Mouse (Mus musculus) right cerebral cortex, postnatal 36 days (tissue): ENCODE measurements around the gene Arhgef17.
"Not testable (repeated sequence)": the region's sequence is repeated elsewhere in the genome, so short reads cannot be mapped to it uniquely, and the experiment has no call there.

Source experiments
- DNase-seq, 2 experiments: peaks; one replicate each; pipeline ENCODE4 v3.0.0; 2022; ENCODE audit warnings: low spot score in 2 of 2, mixed read lengths in 1 of 2

Arhgef17 gene

DNA sequence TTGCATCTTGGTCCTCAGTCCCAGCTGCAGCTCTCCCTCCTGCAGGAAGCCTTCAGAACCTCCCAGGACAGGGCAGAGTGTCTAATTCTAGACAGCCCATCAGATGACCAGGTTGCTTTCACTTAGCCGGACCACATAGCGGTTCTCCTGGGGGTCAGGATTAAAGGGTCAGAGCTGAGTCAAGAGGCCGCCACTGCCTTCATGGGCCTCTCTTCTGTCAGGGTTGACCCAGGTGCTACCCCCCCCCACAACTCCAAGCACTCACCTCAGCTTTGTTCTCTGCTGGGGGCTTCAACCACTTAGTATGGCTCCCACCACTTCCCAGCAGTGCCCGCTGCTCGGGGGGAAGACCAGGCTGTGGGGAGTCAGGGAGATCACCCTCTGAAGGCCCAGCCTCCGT, 84.8 kb downstream of the Arhgef17 start:
- DNase-seq: no peak

- not testable (repeated sequence) for DNase-seq
Measured at GRCm38 (mm10) chr7:100846033-100846432, 85.9 kb downstream of the Arhgef17 start.

DNA sequence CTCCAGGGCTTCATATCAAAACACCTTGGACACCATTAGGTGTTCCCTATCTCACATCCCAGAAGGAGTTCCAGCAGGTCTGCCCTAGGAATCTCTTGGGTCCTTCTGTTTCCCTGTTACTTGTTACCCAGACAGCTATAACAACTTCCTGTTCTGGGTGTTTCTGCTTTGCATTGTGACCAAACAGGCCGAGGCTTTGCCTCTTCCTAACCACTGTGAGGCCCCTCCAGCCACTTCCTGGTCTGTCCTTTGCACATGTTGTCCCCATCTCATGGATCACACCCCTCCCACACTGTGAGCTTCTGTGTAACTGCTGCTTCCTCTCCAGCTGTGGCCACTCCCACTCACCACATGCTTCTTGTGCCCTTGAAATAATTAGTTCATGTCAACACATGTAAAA, 86.5 kb downstream of the Arhgef17 start:
- DNase-seq: no peak

DNA sequence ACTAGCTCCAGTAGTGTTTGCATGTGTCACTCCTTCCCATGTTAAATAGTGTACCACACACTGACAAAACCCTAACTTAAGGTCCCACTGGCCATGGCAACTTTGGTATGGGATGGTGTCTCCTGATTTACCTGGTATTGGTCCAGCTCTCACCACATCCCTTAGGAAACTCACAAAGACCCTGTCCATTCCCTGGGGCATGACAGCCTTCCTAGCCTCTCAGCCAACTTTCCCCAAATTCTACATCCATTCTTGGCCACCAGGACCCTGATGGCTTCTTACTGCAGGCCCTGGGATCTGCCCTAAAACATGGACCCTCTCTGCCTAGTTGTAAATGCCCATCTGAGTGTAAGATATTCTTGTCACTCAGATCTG, 86.9 kb downstream of the Arhgef17 start:
- DNase-seq: no peak

DNA sequence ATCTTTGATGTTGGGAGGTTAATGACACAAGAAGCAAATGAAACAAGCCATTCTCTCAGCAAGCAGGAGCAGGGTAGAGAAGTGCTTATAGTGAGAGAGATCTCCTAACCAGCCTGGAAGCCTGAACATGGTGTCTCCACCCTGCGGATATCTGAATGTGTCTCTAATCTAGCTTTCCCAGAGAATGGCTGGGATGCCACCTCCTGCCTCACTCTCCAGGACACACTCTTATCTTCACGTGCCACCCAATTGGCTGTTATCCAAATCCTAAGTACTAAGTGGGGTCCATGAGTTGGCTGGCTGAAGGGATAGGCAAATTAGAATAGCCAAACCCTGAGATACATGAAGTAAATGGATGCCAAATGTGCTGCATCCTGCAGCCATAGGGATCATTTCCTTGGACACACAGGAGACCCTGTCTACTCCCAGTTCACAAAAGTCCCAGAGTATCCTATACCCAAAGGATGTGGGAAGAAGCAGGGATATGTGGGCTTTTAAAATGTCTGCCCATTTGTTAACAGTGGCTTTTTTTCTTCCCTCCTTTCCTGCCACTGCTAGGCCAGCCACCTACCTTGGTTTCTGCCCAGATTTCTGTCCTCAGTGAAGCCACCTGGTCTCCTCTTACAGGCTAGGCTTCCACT, 87.4 kb downstream of the Arhgef17 start:
- DNase-seq: no peak

- DNase-seq: no peak
Measured at GRCm38 (mm10) chr7:100843866-100844265, 88.0 kb downstream of the Arhgef17 start.

DNA sequence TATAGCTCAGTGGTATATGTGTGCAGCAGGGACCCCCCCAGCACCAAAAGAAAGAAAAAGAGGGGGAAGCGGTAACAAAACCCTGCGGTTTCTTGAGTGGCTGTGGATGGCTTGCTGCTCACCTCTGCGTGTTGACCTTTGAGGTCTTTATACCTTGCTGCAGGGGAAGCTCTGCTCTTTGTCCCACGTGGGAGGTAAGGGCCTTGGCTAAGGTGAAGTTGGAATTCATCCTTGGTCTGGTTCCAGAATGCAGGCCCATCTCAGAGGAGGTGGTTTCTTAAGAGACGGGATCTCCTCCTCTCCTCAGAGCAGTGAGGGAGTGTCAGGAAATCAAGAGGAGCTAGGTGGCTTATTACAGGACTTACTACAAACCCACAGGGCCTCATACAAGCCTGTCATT, 89.7 kb downstream of the Arhgef17 start:
- DNase-seq: no peak

GRCm38 (mm10) chr7:100841608-100842007, 90.3 kb downstream of the Arhgef17 start:
- DNase-seq: no peak

DNA sequence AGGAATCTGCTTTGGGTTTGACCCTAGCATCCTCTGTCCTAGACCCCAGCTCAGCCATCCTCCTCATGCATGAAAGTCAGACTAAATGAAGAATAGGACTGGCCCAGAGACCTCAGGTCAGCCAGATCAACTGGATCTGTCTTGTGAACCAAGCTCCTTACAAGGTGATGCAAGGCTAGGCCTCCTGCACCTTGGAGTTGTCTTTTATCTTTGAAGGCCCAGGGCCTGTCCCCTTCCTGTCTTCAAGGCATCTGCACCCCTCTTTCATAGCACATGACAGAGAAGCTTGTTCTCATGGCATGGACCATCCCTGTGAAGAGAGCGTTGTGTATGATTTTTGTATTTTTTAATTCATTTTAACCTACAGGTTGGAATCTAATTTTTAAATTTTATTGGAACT, 91.0 kb downstream of the Arhgef17 start:
- DNase-seq: no peak

GRCm38 (mm10) chr7:100839632-100840402, 92.1 kb downstream of the Arhgef17 start:
- DNase-seq: no peak

DNA sequence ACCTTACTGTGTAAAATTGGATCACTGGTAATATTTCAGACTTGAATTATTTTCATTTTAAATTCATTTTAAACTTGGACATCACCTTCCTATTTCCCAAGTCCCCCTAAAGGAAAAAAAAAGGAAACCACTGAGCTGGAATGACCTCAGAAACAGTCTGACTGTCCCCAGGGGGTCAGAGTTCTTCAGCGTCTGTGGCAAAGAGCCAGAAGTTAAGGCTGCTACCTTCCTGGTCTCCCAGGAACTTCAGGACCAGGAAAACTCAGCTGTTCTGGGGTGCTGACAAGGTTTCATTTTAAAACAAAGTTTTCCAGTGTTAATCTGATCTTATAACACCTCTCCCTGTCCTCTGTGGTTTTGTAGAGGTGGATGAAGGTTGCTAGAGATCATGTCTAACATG, 94.2 kb downstream of the Arhgef17 start:
- no peak for DNase-seq

- no peak for DNase-seq
Measured at GRCm38 (mm10) chr7:100836657-100837056, 95.2 kb downstream of the Arhgef17 start.

DNA sequence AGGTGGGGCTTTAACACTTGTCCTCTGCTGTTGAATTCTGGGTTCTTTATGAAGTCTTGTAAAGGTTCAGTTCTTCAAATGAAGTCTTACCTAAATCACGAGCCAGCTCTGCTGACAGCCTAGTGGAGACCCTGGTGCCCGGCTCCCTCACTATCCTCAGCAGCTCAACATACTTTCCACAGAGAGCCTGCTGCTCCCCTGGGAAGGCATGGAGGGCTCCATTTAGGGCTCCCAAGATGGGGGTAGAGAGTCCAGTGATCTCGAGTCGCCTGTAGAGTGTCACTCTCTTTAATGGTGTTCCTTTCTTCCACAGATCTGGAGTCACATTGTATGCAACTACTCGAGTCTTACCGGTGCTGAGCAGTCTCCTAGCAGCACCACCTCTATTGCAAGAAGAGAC, 96.2 kb downstream of the Arhgef17 start:
- no peak for DNase-seq

DNA sequence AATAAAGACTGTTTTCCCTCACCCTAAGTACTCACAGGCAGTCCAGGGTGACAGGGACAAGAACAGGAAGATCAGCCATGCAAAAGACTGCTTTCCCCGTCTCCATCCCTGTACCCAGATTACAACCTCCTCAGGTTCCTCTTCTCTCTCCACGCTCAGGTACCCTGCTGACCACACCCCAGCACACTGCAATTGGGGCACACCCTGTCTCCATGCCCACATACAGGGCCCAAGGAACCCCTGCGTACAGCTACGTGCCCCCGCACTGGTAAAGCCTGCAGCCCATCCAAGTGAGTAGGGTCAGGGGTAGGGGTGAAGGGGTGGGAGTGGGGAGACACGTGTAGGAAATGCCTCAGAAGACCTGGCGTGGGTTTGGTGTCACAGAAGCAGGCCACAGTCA, 96.7 kb downstream of the Arhgef17 start:
- no peak for DNase-seq

GRCm38 (mm10) chr7:100833859-100834258, 98.0 kb downstream of the Arhgef17 start:
- DNase-seq: no peak

DNA sequence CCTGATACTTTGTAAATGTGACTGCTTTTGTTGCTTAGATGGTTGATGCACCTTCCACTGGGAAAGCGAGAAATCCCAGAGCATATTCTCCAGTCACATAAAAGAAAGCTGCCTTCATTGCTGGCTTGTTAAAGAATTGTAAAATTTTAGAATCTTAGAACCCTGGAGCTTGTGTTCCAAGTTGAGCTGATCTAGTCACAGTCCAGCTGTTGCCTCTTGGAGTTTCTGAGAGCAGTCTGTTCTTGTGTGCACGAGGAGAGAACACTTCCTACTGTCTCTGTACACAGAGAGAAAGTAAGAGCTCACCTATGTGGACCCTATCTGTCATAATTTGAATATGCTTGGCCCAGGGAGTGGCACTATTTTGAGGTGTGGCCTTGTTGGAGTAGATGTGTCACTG, 103.4 kb downstream of the Arhgef17 start:
- no peak for DNase-seq

DNA sequence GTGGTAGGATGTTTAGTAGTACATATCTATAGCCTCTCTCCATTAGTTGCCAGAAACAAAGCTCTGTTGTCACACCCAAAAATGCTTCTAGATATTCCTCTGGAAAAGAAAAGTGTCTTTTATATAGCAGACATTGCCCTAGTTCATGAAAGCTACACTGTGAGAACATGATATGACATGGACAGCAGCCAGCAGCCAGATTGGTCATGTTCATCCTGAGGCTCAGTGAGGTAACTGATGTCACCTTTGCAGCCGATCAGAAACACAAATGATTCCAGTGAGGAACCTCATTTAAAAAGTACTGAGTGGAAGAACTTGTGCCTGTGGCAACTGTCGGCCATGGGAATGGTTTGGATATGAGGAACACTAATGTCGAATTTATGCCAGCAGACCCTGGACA, 107.2 kb downstream of the Arhgef17 start:
- DNase-seq: no peak
